8 mouse cellular contexts compared by ENCODE assay signal in genomic region chr6:48742422-48743351, GRCm38 (mm10). TPM values are rescaled to one million over a fixed set of nuclear protein-coding genes. Genes with fewer than 3 reads are reported as not detected.
A peak's percentile ranks its signal among the peaks of the same experiment; 100 is the strongest.
DNase-seq lines count a peak whose midpoint lies in the region; ATAC-seq and TF ChIP-seq lines count a peak whose summit lies in the region.

No protein-coding gene starts in this region.

- H3K27ac ChIP-seq in intestine, embryonic 15.5 days = peak overlapping the region; percentile 89
- H3K27ac ChIP-seq in liver, embryonic 14.5 days = no peak overlapping the region

- DNase-seq in adrenal gland, adult 2 months = peak; percentile 62
- no peak for DNase-seq in adrenal gland, adult 8-10 months
- DNase-seq in thymus, postnatal 4 days = peak; percentile 37
- DNase-seq in thymus, postnatal 0 days (ENCODE audit: low spot score) = no peak
- DNase-seq in liver, embryonic 14.5 days (ENCODE audit: low read depth in 3 of 3, low spot score in 3 of 3) = no peak
- peak; percentile 23 for DNase-seq in right cerebral cortex, postnatal 14 days
- no peak for DNase-seq in cerebellum, postnatal 4 days (ENCODE audit: low spot score in 2 of 2)

- peaks cover 10% of the 10 kb centered on the region for H3K27me3 ChIP-seq in intestine, embryonic 15.5 days (replicated peaks)
- no peaks in the 10 kb centered on the region for H3K27me3 ChIP-seq in liver, embryonic 14.5 days (ENCODE audit: control insufficient read depth, insufficient read depth, low read length)

- 4% methylated on average over 52 of the region's 52 CpGs for WGBS in intestine, embryonic 15.5 days
- 52% methylated on average over 52 of the region's 52 CpGs for WGBS in liver, embryonic 14.5 days (ENCODE audit: insufficient replicate concordance)

- H3K4me2 ChIP-seq in intestine, embryonic 15.5 days (replicated peaks) = peak overlapping the region; percentile 89
- H3K4me2 ChIP-seq in liver, embryonic 14.5 days (ENCODE audit: low read depth) = peak overlapping the region; percentile 46

- H3K4me3 ChIP-seq in intestine, embryonic 15.5 days (replicated peaks) = peak overlapping the region; percentile 50
- H3K4me3 ChIP-seq in liver, embryonic 14.5 days (ENCODE audit: insufficient read depth in 1 of 2, low read depth in 2 of 2, low read length in 2 of 2) = peak overlapping the region; percentile 26 to 52

- peak overlapping the region; percentile 54 for H3K9ac ChIP-seq in intestine, embryonic 15.5 days
- H3K9ac ChIP-seq in liver, embryonic 14.5 days (replicated peaks) = no peak overlapping the region

- no peak for TF ChIP-seq EP300 in liver, embryonic 14.5 days (IDR thresholded peaks at IDR 0.05; ENCODE audit: low read depth)

- TF ChIP-seq CTCF in liver, embryonic 14.5 days (IDR thresholded peaks at IDR 0.05; ENCODE audit: low read depth) = no peak

- ATAC-seq in intestine, embryonic 15.5 days = peak; percentile 73
- ATAC-seq in liver, embryonic 14.5 days (ENCODE audit: insufficient read depth) = peak; percentile 43

- H3K9me3 ChIP-seq in intestine, embryonic 15.5 days = no peaks in the 10 kb centered on the region
- H3K9me3 ChIP-seq in liver, embryonic 14.5 days (ENCODE audit: control insufficient read depth, low read length) = no peaks in the 10 kb centered on the region

- no peaks in the 10 kb centered on the region for H3K36me3 ChIP-seq in intestine, embryonic 15.5 days
- no peaks in the 10 kb centered on the region for H3K36me3 ChIP-seq in liver, embryonic 14.5 days (replicated peaks; ENCODE audit: control insufficient read depth, insufficient read depth, low read depth)

- H3K4me1 ChIP-seq in intestine, embryonic 15.5 days (replicated peaks) = peaks cover 19% of the 10 kb centered on the region
- peaks cover 0 to 26% of the 10 kb centered on the region in 2 experiments; a peak in 2 of 4 replicates for H3K4me1 ChIP-seq in liver, embryonic 14.5 days (replicated peaks; ENCODE audit: control insufficient read depth in 2 of 2, insufficient read depth in 2 of 2, low read length in 1 of 2)

RNA-seq across cellular contexts. Expression of gene Gimap5, which starts 3.3 kb away (rescaled TPM):
- 10 to 100 TPM; 10.5 to 17.1 TPM for total RNA-seq in adrenal gland, adult 2 months (2021)
- polyA plus RNA-seq in adrenal gland, adult 2 months (2012; rRNA removed) = 10.9 and 14.7 TPM in 2 replicates
- 10 to 100 TPM; 13.9 to 22.5 (median 16.9) TPM for total RNA-seq in adrenal gland, adult 8-10 months (2022)
- 23.7 and 29.6 TPM in 2 replicates for polyA plus RNA-seq in thymus, postnatal 0 days (2015; fragmentation: Nextera tagmentation; extraction: Ambion mirVana)
- polyA plus RNA-seq in intestine, embryonic 15.5 days (2015; fragmentation: Nextera tagmentation; extraction: Ambion mirVana) = 10.5 and 10.9 TPM in 2 replicates
- 1.8 and 1.9 TPM in 2 replicates for polyA plus RNA-seq in liver, embryonic 14.5 days (2012; rRNA removed)
- polyA plus RNA-seq in liver, embryonic 14.5 days (2014; fragmentation: Nextera tagmentation; extraction: Ambion mirVana) = 2.1 and 2.7 TPM in 2 replicates

RNA-seq across cellular contexts. Expression of gene Gimap1, which starts 3.8 kb away (rescaled TPM):
- total RNA-seq in adrenal gland, adult 2 months (2021) = 10 to 100 TPM in 1 of 2 experiments, 1 to 10 TPM in 1; 7.9 to 12.0 TPM
- 6.5 and 8.2 TPM in 2 replicates for polyA plus RNA-seq in adrenal gland, adult 2 months (2012; rRNA removed)
- 10 to 100 TPM in 3 of 4 experiments, 1 to 10 TPM in 1; 7.4 to 18.7 (median 11.0) TPM for total RNA-seq in adrenal gland, adult 8-10 months (2022)
- polyA plus RNA-seq in thymus, postnatal 0 days (2015; fragmentation: Nextera tagmentation; extraction: Ambion mirVana) = 148 and 170 TPM in 2 replicates
- 31.0 and 34.9 TPM in 2 replicates for polyA plus RNA-seq in intestine, embryonic 15.5 days (2015; fragmentation: Nextera tagmentation; extraction: Ambion mirVana)
- polyA plus RNA-seq in liver, embryonic 14.5 days (2012; rRNA removed) = 1.1 and 1.8 TPM in 2 replicates
- 3.2 and 5.5 TPM in 2 replicates for polyA plus RNA-seq in liver, embryonic 14.5 days (2014; fragmentation: Nextera tagmentation; extraction: Ambion mirVana)

RNA-seq across cellular contexts. Expression of gene Gimap7, which starts 24.3 kb away (rescaled TPM):
- under 1 TPM; 0.37 to 0.66 TPM for total RNA-seq in adrenal gland, adult 2 months (2021)
- polyA plus RNA-seq in adrenal gland, adult 2 months (2012; rRNA removed) = 0.08 TPM in 1 of 2 replicates, not detected in the other
- total RNA-seq in adrenal gland, adult 8-10 months (2022) = under 1 TPM in 3 of 4 experiments, not detected in 1; 0.28 to 0.83 (median 0.52) TPM
- 6.5 and 6.7 TPM in 2 replicates for polyA plus RNA-seq in thymus, postnatal 0 days (2015; fragmentation: Nextera tagmentation; extraction: Ambion mirVana)
- polyA plus RNA-seq in intestine, embryonic 15.5 days (2015; fragmentation: Nextera tagmentation; extraction: Ambion mirVana) = 0.18 and 0.30 TPM in 2 replicates
- polyA plus RNA-seq in liver, embryonic 14.5 days (2012; rRNA removed) = 0.06 TPM in 1 of 2 replicates, not detected in the other
- polyA plus RNA-seq in liver, embryonic 14.5 days (2014; fragmentation: Nextera tagmentation; extraction: Ambion mirVana) = 0.10 TPM in 1 of 2 replicates, not detected in the other

RNA-seq across cellular contexts. Expression of gene Gm28053, which starts 24.3 kb away (rescaled TPM):
- 10 to 100 TPM in 1 of 2 experiments, 1 to 10 TPM in 1; 6.9 to 11.5 TPM for total RNA-seq in adrenal gland, adult 2 months (2021)
- polyA plus RNA-seq in adrenal gland, adult 2 months (2012; rRNA removed) = not detected in 2 replicates
- 1 to 10 TPM; 1.9 to 6.3 (median 3.6) TPM for total RNA-seq in adrenal gland, adult 8-10 months (2022)
- polyA plus RNA-seq in thymus, postnatal 0 days (2015; fragmentation: Nextera tagmentation; extraction: Ambion mirVana) = 11.0 and 13.9 TPM in 2 replicates
- 5.6 and 5.7 TPM in 2 replicates for polyA plus RNA-seq in intestine, embryonic 15.5 days (2015; fragmentation: Nextera tagmentation; extraction: Ambion mirVana)
- polyA plus RNA-seq in liver, embryonic 14.5 days (2012; rRNA removed) = 0.39 TPM in 1 of 2 replicates, not detected in the other
- polyA plus RNA-seq in liver, embryonic 14.5 days (2014; fragmentation: Nextera tagmentation; extraction: Ambion mirVana) = 0.48 and 1.0 TPM in 2 replicates

RNA-seq across cellular contexts. Expression of gene Gimap3, which starts 28.0 kb away (rescaled TPM):
- 10 to 100 TPM in 1 of 2 experiments, 1 to 10 TPM in 1; 5.2 to 10.3 TPM for total RNA-seq in adrenal gland, adult 2 months (2021)
- 1.5 TPM in 2 replicates for polyA plus RNA-seq in adrenal gland, adult 2 months (2012; rRNA removed)
- 10 to 100 TPM in 3 of 4 experiments, 1 to 10 TPM in 1; 9.6 to 18.3 (median 13.7) TPM for total RNA-seq in adrenal gland, adult 8-10 months (2022)
- 3.6 and 5.3 TPM in 2 replicates for polyA plus RNA-seq in thymus, postnatal 0 days (2015; fragmentation: Nextera tagmentation; extraction: Ambion mirVana)
- 0.15 and 0.20 TPM in 2 replicates for polyA plus RNA-seq in intestine, embryonic 15.5 days (2015; fragmentation: Nextera tagmentation; extraction: Ambion mirVana)
- 0.05 and 0.06 TPM in 2 replicates for polyA plus RNA-seq in liver, embryonic 14.5 days (2012; rRNA removed)
- polyA plus RNA-seq in liver, embryonic 14.5 days (2014; fragmentation: Nextera tagmentation; extraction: Ambion mirVana) = not detected in 2 replicates

Comparison
In these comparisons a context has a peak if more than half of its experiments do, and no peak if none do; other contexts are left out.
1. DNase-seq: peak in adrenal gland, adult 2 months (single experiment), thymus, postnatal 4 days (single experiment) and right cerebral cortex, postnatal 14 days (single experiment); none in adrenal gland, adult 8-10 months (single experiment), thymus, postnatal 0 days (single experiment), liver, embryonic 14.5 days (0 of 3) and cerebellum, postnatal 4 days (0 of 2).